Mouse (Mus musculus): Measurements from ENCODE around the gene Pgm5. TPM values are rescaled to one million over a fixed set of nuclear protein-coding genes. Genes with fewer than 3 reads are reported as not detected.

The Pgm5 gene
- total RNA-seq, 2 experiments from 2014 or later, result not detected

- ATAC-seq (ENCODE audit: poor library complexity, severe bottlenecking), result no peak
Measured at GRCm38 (mm10) chr19:24873873-24874272, 12.2 kb upstream of the Pgm5 start.

DNA sequence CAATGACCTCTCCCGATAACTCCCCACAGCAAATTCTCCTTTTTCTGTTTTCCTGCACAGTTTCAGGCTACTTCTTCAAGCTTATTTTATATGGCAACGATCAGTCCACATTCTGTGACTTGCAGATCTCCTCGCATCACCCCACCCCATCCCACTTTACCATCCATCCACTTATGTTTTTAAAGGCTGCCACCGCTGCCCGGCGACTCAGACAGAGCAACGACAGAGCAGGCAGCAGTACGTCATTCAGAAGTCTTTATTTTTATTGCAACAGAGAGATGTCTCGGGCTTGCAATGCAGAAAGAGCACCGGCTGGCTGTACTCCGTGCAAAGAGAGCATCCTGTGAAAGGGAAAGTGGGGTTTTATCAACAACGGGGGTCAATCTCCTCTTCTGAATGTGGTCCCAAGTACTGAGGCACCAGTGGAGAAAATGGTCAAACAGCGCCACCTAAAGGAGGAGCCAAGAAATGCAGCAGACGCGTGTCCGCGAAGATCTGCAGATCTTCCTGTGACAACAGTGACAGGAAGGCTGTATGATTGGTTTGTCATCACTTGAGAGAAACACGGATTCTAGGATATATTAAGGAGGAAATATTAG lies 9.5 kb upstream of the Pgm5 start:
- ATAC-seq (ENCODE audit: poor library complexity, severe bottlenecking), result no peak

DNA sequence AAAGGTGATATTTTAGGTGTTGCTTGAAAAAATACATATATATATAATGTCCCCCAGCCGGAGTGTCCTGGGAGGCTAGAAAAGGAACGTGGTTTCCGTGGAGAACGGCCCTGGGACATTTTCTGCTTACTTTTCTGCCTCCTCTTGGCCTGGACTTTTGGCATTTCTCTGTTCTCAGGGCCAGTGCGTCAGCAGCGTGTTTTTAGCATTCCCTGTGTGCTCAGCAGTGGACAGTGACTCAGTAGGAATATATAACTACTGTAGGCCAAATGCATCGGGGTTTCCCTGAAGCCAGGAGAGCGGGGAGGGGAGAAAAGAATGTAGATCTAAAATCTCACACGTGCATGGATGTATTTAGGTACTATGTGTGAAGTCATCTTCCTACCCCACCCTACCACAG lies 3.8 kb upstream of the Pgm5 start:
- no peak for ATAC-seq (ENCODE audit: poor library complexity, severe bottlenecking)

DNA sequence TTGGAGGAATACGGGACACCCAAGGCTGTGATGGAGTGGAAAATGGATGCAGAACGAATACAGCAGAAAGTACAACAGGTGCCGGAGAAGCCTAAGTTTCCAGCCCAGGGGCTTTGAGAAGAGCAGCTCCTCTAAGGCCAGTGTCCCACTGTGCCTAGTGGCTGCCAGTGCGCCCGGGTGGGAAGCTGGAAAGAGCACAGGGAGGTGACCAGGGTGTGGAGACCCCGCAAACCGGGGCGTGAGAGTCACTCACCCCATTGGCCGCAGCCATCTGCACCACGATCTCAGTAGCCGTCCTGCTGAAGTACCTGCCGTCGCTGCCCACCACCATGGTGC lies 411 bp downstream of the Pgm5 start:
- ATAC-seq (ENCODE audit: poor library complexity, severe bottlenecking), result no peak

GRCm38 (mm10) chr19:24851456-24852315 lies 10.0 kb downstream of the Pgm5 start:
- ATAC-seq (ENCODE audit: poor library complexity, severe bottlenecking), result no peak

DNA sequence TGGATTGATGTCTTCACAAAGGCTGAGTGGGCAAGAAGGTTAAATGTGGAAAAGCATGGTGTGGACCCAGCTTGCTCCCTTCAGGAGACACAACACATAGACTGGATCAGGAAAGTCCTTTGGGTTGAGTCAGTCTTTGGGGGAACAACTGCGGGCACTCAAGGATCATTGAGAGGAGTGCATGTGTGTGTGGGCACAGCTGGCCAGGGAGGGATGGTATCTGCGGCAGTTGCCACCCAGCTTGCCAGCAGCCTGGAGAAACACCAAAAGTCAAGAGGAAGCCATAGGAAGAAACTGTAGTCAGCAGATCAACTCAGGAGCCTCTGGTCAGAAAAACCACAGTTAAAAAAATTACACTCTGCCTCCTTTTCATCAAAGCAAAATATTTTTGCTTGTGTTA lies 12.8 kb downstream of the Pgm5 start:
- ATAC-seq (ENCODE audit: poor library complexity, severe bottlenecking), result no peak

GRCm38 (mm10) chr19:24848345-24848744 lies 13.3 kb downstream of the Pgm5 start:
- ATAC-seq (ENCODE audit: poor library complexity, severe bottlenecking), result no peak

DNA sequence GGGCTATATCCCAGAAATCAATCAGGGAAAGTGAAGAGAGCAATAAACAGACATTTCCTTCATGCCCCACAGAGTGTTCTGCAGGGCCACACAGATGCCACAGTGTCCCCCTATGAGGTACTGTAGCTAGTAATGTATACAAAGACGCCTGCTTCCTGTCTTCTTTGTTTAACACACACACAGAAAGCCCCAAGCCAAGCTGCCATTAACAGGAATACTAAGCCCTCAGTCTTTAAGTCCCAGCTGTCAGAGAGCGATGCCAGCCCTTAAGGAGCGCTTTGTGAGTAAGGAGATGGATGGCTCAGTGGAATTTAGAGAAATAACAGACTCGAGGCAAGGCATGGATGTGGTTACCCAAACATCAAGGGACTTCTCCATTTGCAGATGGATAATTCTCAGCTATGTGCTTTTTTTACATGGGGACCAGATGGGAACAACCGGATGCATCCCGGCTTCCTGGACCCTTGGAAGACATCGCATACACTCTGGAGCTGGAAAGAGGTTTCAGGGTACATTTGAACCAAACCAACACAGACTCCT lies 16.6 kb downstream of the Pgm5 start:
- no peak for ATAC-seq (ENCODE audit: poor library complexity, severe bottlenecking)

GRCm38 (mm10) chr19:24842080-24842479 lies 19.6 kb downstream of the Pgm5 start:
- ATAC-seq (ENCODE audit: poor library complexity, severe bottlenecking), result no peak

DNA sequence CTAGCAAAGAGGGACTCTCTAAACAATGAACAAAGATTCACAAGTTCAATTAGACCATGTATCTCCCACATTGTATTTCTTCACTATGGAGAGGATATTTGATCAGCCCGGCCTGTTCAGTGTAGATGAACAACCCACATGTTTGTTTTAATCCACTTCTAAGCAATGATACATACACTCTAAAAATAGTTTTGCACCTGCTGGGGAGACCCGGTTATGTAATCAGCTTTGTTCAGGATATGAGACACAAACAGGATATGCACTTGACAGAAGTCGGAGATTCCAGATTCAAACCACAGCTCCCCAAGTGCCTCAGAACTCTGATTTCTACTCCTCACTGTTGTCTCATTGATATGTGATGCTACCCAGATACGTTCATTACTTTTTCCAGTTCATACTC lies 37.1 kb downstream of the Pgm5 start:
- ATAC-seq (ENCODE audit: poor library complexity, severe bottlenecking), result no peak

DNA sequence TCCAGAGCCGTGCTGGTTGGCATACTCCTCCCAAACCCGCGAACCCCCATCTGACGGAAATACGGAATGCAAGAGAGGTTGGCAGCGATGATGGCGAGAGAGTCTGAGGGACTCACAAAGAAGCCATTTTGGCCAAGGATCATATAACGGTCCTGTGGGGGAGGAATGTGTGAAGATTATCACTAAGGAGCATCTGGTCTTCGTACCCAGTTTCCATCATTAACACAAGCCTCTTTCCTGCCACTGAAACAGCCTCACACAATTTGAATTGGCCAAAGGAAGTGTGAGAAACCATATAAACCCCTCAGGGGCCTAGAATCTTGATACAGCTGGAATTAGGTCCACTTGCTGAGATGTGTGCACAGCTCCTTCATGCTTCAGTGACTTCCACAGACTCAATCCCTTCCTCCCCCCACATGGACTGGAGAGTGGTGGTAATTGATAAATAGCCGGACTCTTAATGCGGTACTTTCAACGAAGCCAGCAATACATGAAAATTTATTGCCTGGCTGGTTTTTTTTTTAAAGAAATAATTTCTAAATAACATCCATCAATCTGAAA lies 45.9 kb downstream of the Pgm5 start:
- ATAC-seq (ENCODE audit: poor library complexity, severe bottlenecking), result no peak

DNA sequence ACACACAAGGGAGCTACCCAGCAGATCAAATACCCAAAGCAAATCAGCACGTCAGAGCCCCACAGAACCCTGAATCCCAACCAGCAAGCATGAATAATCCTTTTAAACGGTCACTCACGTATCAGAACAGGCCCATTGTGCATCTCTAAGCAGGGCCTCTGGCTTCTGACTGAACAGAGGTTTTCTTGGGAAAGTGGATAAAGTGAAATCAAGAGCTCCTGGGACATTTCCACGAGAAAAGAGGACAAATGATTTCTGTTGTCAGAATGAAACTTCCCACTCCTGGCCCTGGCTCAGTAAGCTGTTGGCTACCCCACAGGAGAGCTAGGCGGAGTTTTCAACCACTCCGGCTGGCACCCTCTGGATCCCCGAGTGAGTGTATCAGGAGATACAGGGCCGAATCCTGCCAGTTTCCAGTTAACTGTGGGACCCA lies 48.8 kb downstream of the Pgm5 start:
- no peak for ATAC-seq (ENCODE audit: poor library complexity, severe bottlenecking)

- no peak for ATAC-seq (ENCODE audit: poor library complexity, severe bottlenecking)
Measured at GRCm38 (mm10) chr19:24812106-24812810, 49.4 kb downstream of the Pgm5 start.

- no peak for ATAC-seq (ENCODE audit: poor library complexity, severe bottlenecking)
Measured at GRCm38 (mm10) chr19:24811451-24811850, 50.2 kb downstream of the Pgm5 start.

DNA sequence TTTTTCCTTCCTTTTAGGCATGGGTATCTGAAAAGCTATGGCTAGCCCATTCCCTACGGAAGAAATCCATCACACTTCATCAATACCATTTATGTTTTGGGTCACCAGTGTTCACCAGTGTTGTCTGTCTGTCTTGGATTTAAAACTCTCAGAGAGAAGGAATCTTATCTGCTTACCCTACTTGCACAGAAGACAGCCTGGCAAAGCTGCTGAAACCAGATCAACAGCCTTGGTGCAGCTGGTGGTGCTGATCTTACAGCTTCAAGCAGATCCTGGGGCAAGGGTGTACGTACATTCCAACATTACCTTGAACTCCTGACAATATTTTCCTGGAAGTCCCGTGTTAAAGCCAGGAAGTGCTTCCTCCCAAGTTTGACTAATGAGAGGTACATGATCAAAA lies 55.6 kb downstream of the Pgm5 start:
- ATAC-seq (ENCODE audit: poor library complexity, severe bottlenecking), result no peak

DNA sequence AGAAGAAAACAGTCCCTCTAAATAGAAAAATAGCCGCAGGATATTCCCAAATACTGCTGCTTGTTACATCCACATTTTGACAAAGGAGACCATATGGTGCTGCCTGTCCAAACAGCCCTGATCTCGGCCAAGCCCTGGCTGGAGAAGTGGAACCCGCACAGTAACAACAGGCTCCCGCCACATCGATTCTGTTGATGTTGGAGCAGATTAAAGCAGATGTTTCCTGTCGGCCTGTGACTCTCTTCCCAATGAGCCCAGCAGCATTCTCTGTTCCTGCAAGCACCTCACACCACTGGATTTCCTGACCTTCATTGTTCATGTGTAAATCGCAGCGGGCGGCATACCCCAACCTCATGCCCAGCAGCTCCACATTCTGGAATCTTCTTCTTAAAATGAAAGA lies 64.0 kb downstream of the Pgm5 start:
- no peak for ATAC-seq (ENCODE audit: poor library complexity, severe bottlenecking)

DNA sequence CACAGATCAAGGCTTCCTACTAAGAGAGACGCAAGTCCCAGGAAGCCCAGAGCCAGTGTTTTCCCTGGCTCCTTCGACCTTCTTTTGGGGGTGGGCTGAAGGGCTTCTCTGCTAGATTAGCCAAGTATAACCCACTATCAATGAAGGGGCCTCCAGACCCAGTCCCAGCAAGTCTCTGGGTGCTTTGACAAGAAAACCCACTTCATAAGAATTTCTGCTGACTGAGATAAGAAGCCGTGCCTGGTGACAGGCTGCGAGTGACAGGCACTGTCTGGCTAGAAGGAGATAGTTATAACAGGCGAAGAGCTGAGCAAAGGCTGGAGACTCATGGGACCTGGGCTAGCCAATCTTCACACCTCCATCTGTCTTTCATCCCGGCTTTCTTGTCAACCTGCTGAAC lies 67.3 kb downstream of the Pgm5 start:
- ATAC-seq (ENCODE audit: poor library complexity, severe bottlenecking), result no peak

- ATAC-seq (ENCODE audit: poor library complexity, severe bottlenecking), result no peak
Measured at GRCm38 (mm10) chr19:24793545-24794139, 68.0 kb downstream of the Pgm5 start.

GRCm38 (mm10) chr19:24792876-24793275 lies 68.8 kb downstream of the Pgm5 start:
- ATAC-seq (ENCODE audit: poor library complexity, severe bottlenecking), result no peak

DNA sequence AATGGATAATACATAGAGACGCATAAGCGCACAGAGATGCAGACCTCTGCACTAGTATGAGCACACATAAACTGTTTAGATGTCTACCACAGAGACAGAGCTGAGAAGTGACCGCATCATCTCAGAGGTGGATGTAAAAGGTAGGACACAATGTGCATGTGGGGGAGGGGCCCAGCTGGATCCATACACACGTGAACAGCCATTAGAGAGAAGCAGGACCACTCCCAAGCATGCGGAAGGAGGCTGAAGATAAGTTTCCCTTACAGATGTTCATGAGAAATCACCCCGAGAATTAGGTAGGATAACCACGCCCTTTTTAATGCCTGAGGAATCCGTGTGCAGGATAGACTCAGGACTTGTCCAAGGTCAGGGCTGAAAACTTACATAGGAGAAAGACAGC lies 75.8 kb downstream of the Pgm5 start:
- no peak for ATAC-seq (ENCODE audit: poor library complexity, severe bottlenecking)

DNA sequence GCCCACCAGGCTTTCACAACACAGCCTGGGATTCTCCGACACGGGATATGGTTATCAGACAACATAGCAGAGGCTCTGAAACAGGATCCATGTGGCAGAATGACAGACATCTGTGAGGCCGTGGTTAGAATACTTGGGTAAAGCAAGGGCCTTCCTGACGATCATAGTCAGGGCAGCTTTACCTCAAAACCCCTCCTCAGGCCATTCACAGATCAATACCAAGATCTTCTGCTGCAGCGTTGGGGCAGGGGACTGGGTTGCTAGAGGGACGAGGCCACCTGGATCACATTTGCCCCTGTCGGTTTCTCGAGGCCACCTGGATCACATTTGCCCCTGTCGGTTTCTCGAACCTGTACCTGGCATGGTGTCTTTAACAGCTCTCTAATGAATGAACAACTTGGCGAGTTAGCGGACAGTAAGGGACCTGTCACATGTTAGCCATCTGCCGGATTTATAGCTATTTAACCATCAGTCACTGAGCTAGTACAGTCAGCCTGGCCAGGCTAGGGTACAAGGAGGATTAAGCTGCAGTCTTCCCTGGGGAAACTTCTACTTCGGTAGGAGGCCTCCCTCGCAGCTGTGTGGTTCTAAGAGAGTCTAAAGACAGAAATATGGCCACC lies 76.5 kb downstream of the Pgm5 start:
- no peak for ATAC-seq (ENCODE audit: poor library complexity, severe bottlenecking)
